Mouse (Mus musculus) intestine, embryonic 16.5 days (tissue): Measurements from ENCODE around the gene Hist1h4h. TPM values are rescaled to one million over a fixed set of nuclear protein-coding genes. Genes with fewer than 3 reads are reported as not detected.
"Not testable (repeated sequence)": the region's sequence is repeated elsewhere in the genome, so short reads cannot be mapped to it uniquely, and the experiment has no call there.

Experiments used
- ATAC-seq: fragments of 200-750 bp; cut with Nextera tagmentation; 2 replicates; pipeline ENCODE4 v1.8.0; 2017; ENCODE audit warnings: moderate TSS enrichment, moderate library complexity
- H3K27ac ChIP-seq: fragments of 300-500 bp; sonication (generic); 2 replicates; pipeline ENCODE4 v1.5.1; 2014; ENCODE audit warnings: mild to moderate bottlenecking, low read length
- H3K27me3 ChIP-seq: fragments of 300-500 bp; sonication (generic); replicated peaks from 2 replicates; pipeline ENCODE4 v1.6.1; 2014; ENCODE audit warnings: low read length, control low read depth, mixed read lengths; ENCODE audit not compliant: control insufficient read depth, insufficient read depth
- H3K36me3 ChIP-seq: fragments of 300-500 bp; sonication (generic); 2 replicates; pipeline ENCODE4 v1.6.1; 2014; ENCODE audit warnings: low read length, control low read depth; ENCODE audit not compliant: control insufficient read depth, insufficient read depth
- H3K4me1 ChIP-seq: fragments of 300-500 bp; sonication (generic); 2 replicates; pipeline ENCODE4 v1.6.1; 2014; ENCODE audit warnings: low read length, control low read depth, mixed read lengths; ENCODE audit not compliant: control insufficient read depth, insufficient read depth
- H3K4me2 ChIP-seq: fragments of 300-500 bp; sonication (generic); 2 replicates; pipeline ENCODE4 v1.6.1; 2014; ENCODE audit warnings: low read depth, low read length, control low read depth
- H3K4me3 ChIP-seq: fragments of 300-500 bp; sonication (generic); 2 replicates; pipeline ENCODE4 v1.5.1; 2014; ENCODE audit warnings: mild to moderate bottlenecking, low read length
- H3K9ac ChIP-seq: fragments of 300-500 bp; sonication (generic); 2 replicates; pipeline ENCODE4 v1.6.1; 2014; ENCODE audit warnings: low read depth, low read length
- H3K9me3 ChIP-seq: fragments of 300-500 bp; sonication (generic); 2 replicates; pipeline ENCODE4 v1.6.1; 2016; ENCODE audit warnings: low read length, control low read depth; ENCODE audit not compliant: control insufficient read depth
- WGBS: fragments of 180-500 bp; shearing (Covaris S2); extraction: QIAGEN DNeasy Blood & Tissue Kit; methylation state at CpG from one replicate; pipeline ENCODE4 v1.1.7; 2014; 5-methylcytosine and 5-hydroxymethylcytosine counted together
- microRNA-seq: library from miRNA; unstranded; fragments of <30 nt; microRNA quantifications from one replicate; pipeline ENCODE4, GENCODE M21; 2016
- polyA plus RNA-seq: library from polyadenylated mRNA; unstranded; fragments of >200 nt; fragmentation: Nextera tagmentation; extraction: Ambion mirVana; gene quantifications from 2 replicates; pipeline ENCODE4 v1.2.1, GENCODE M21; 2015

Gene Hist1h4h
- polyA plus RNA-seq, 1 experiment from 2014 or later: 3.5 TPM

GRCm38 (mm10) chr13:23575864-23576313 lies 45.0 kb downstream of the Hist1h4h start:
- Histone ChIP-seq H3K4me3 (peak overlapping the region; percentile 52), H3K9ac (peak overlapping the region; percentile 71), H3K27ac (peak overlapping the region; percentile 81), H3K4me2 (peak overlapping the region; percentile 70)
- not testable (repeated sequence) for ATAC-seq, H3K4me1 ChIP-seq, H3K36me3 ChIP-seq, H3K9me3 ChIP-seq, H3K27me3 ChIP-seq
- 0% methylated on average over 9 of the region's 40 CpGs for whole genome bisulfite sequencing

- no peaks in the 10 kb centered on the region for H3K36me3 ChIP-seq
- 9% methylated on average over 7 of the region's 7 CpGs for WGBS
- no peak for ATAC-seq
- peaks cover 9% of the 10 kb centered on the region; the same call in 1 of the 2 replicates for H3K4me1 ChIP-seq
- no peaks in the 10 kb centered on the region for H3K9me3 ChIP-seq
- H3K4me2 ChIP-seq: peak overlapping the region; percentile 70
- peak overlapping the region; percentile 52 for H3K4me3 ChIP-seq
- H3K27me3 ChIP-seq: no peaks in the 10 kb centered on the region
- peak overlapping the region; percentile 71 for H3K9ac ChIP-seq
- peak overlapping the region; percentile 81 for H3K27ac ChIP-seq
Measured at GRCm38 (mm10) chr13:23576351-23576881, 45.6 kb downstream of the Hist1h4h start.

- Histone ChIP-seq H3K27me3 (no peaks in the 10 kb centered on the region), H3K4me1 (peaks cover 10% of the 10 kb centered on the region; the same call in 1 of the 2 replicates), H3K4me3 (peak overlapping the region; percentile 52), H3K27ac (peak overlapping the region; percentile 81), H3K4me2 (peak overlapping the region; percentile 70), H3K36me3 (no peaks in the 10 kb centered on the region), H3K9ac (peak overlapping the region; percentile 71), H3K9me3 (no peaks in the 10 kb centered on the region)
- no peak for ATAC-seq
- WGBS: 38% methylated on average over 6 of the region's 6 CpGs
Measured at GRCm38 (mm10) chr13:23576906-23577639, 46.2 kb downstream of the Hist1h4h start.

GRCm38 (mm10) chr13:23577835-23578234 lies 47.0 kb downstream of the Hist1h4h start:
- H3K36me3 ChIP-seq: no peaks in the 10 kb centered on the region
- WGBS: 98% methylated on average over 1 of the region's 1 CpGs
- H3K4me3 ChIP-seq: no peak overlapping the region
- H3K9me3 ChIP-seq: no peaks in the 10 kb centered on the region
- ATAC-seq: no peak
- H3K4me2 ChIP-seq: no peak overlapping the region
- H3K27ac ChIP-seq: no peak overlapping the region
- H3K27me3 ChIP-seq: no peaks in the 10 kb centered on the region
- H3K9ac ChIP-seq: no peak overlapping the region
- H3K4me1 ChIP-seq: peaks cover 12% of the 10 kb centered on the region; the same call in 1 of the 2 replicates

Small RNA genes within 50 kb of the gene (microRNA-seq; reads per million reads assigned to microRNA genes)
- gene Gm44297: not detected
- not detected for gene Gm44359
- gene Gm44394: not detected
- not detected for gene n-TStga1

Other genes with a start within 250 kb of the Hist1h4h start
- 30.1 and 31.7 TPM in 2 replicates for gene Zfp322a, start 161.8 kb upstream of the Hist1h4h start, polyA plus RNA-seq
- 10.2 and 11.2 TPM in 2 replicates for gene Abt1, start 107.2 kb upstream of the Hist1h4h start, polyA plus RNA-seq
- 0.07 and 0.11 TPM in 2 replicates for gene Btn1a1, start 65.1 kb upstream of the Hist1h4h start, polyA plus RNA-seq
- gene Btn2a2, start 42.2 kb upstream of the Hist1h4h start, polyA plus RNA-seq: 0.12 TPM in 2 replicates
- 2.5 and 3.6 TPM in 2 replicates for gene Hist1h2af, start 2.9 kb downstream of the Hist1h4h start, polyA plus RNA-seq
- 2.6 and 3.7 TPM in 2 replicates for gene Hist1h3g, start 4.4 kb downstream of the Hist1h4h start, polyA plus RNA-seq
- 0.65 and 0.94 TPM in 2 replicates for gene Hist1h2bh, start 12.3 kb downstream of the Hist1h4h start, polyA plus RNA-seq
- 0.44 and 0.60 TPM in 2 replicates for gene Hist1h3f, start 13.0 kb downstream of the Hist1h4h start, polyA plus RNA-seq
- 0.68 and 0.98 TPM in 2 replicates for gene Hist1h4f, start 20.6 kb downstream of the Hist1h4h start, polyA plus RNA-seq
- 0.28 and 0.42 TPM in 2 replicates for gene Hist1h1d, start 22.2 kb downstream of the Hist1h4h start, polyA plus RNA-seq
- 2.7 and 4.1 TPM in 2 replicates for gene Hist1h3e, start 31.3 kb downstream of the Hist1h4h start, polyA plus RNA-seq
- 39.1 and 46.5 TPM in 2 replicates for gene Hist1h2ae, start 40.2 kb downstream of the Hist1h4h start, polyA plus RNA-seq
- gene Hist1h2bg, start 40.3 kb downstream of the Hist1h4h start, polyA plus RNA-seq: 8.7 and 8.8 TPM in 2 replicates
- gene Hist1h2bf, start 43.1 kb downstream of the Hist1h4h start, polyA plus RNA-seq: 0.62 and 2.1 TPM in 2 replicates
- 0.65 and 2.7 TPM in 2 replicates for gene Hist1h2ad, start 43.3 kb downstream of the Hist1h4h start, polyA plus RNA-seq
- 3.8 and 4.8 TPM in 2 replicates for gene Hist1h3d, start 44.7 kb downstream of the Hist1h4h start, polyA plus RNA-seq
- gene Hist1h4d, start 50.5 kb downstream of the Hist1h4h start, polyA plus RNA-seq: 61.7 and 73.9 TPM in 2 replicates
- 1.4 and 2.3 TPM in 2 replicates for gene Hist1h2be, start 90.1 kb downstream of the Hist1h4h start, polyA plus RNA-seq
- gene Hist1h1e, start 91.5 kb downstream of the Hist1h4h start, polyA plus RNA-seq: 10.4 and 13.7 TPM in 2 replicates
- gene Hist1h2ac, start 152.9 kb downstream of the Hist1h4h start, polyA plus RNA-seq: 0.94 and 1.0 TPM in 2 replicates
- 101 and 110 TPM in 2 replicates for gene Hist1h2bc, start 153.1 kb downstream of the Hist1h4h start, polyA plus RNA-seq
- 0.15 and 0.20 TPM in 2 replicates for gene Hist1h1t, start 164.8 kb downstream of the Hist1h4h start, polyA plus RNA-seq
- gene Hist1h4c, start 167.4 kb downstream of the Hist1h4h start, polyA plus RNA-seq: 2.9 and 3.1 TPM in 2 replicates
- 8.5 and 9.7 TPM in 2 replicates for gene Hfe, start 179.8 kb downstream of the Hist1h4h start, polyA plus RNA-seq
- 33.6 and 35.3 TPM in 2 replicates for gene Hist1h1c, start 207.8 kb downstream of the Hist1h4h start, polyA plus RNA-seq
- 3.2 and 4.9 TPM in 2 replicates for gene Hist1h3c, start 214.6 kb downstream of the Hist1h4h start, polyA plus RNA-seq
- 1.7 and 2.0 TPM in 2 replicates for gene Hist1h2bb, start 215.7 kb downstream of the Hist1h4h start, polyA plus RNA-seq
- gene Hist1h2ab, start 220.1 kb downstream of the Hist1h4h start, polyA plus RNA-seq: 16.9 and 20.0 TPM in 2 replicates
- 4.7 and 7.4 TPM in 2 replicates for gene Hist1h3b, start 221.2 kb downstream of the Hist1h4h start, polyA plus RNA-seq
- 1.4 and 2.1 TPM in 2 replicates for gene Hist1h4b, start 226.0 kb downstream of the Hist1h4h start, polyA plus RNA-seq
- 0.60 TPM in 1 of 2 replicates, not detected in the other for gene Hist1h4a, start 230.2 kb downstream of the Hist1h4h start, polyA plus RNA-seq
- gene Hist1h3a, start 231.3 kb downstream of the Hist1h4h start, polyA plus RNA-seq: 3.1 and 4.2 TPM in 2 replicates
- gene Hist1h1a, start 232.6 kb downstream of the Hist1h4h start, polyA plus RNA-seq: 0.38 and 0.99 TPM in 2 replicates
- gene Trim38, start 238.9 kb downstream of the Hist1h4h start, polyA plus RNA-seq: 0.11 and 0.12 TPM in 2 replicates